Mouse (Mus musculus) thymus, postnatal 14 days (tissue): ENCODE measurements around the gene Tsku.

Experiments
- DNase-seq: peaks from one replicate; pipeline ENCODE4 v3.0.0; 2021

The Tsku gene

DNA sequence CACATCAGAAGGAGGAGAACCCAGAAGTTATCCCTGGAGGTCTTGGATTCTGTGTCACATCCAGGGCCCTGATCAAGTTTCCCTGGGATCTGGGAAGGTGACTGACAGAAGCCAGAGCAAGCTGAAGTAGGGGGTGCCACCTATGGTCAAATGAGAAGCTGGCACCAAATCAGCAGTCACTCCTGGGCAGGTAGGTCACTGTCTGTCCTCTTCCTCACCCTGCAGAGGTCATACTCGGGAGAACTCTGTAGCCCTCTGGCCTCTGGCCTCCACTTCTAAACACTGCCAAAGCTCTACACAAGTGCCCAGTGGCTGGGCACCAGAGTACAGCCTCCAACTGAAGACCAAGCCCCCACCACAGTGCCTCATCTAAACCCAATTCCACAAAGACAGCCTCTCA, 3.1 kb downstream of the Tsku start:
- DNase-seq, result no peak

DNA sequence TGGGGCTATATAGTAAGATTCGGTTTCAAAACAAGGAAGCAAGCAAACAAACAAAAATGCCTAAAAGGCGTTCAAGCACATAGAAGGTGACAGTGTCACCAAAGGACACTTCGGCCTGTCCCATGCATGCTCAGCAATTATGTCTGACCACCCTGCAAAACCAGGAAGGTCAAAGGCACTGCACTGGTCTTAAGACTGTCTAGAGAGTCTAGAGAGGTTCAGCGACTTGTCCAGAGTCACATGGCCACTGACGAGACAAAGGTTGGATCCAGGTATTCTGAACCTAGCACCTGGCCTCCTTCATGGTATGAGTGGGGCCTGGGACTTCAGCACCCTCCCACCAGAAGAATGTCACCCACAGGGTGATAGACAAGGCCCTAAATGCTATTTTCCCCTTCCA, 3.8 kb downstream of the Tsku start:
- DNase-seq, result no peak

- DNase-seq, result no peak
These were observed 6.2 kb downstream of the Tsku start for GRCm38 (mm10) chr7:98354921-98355310.

GRCm38 (mm10) chr7:98354160-98354920, 6.8 kb downstream of the Tsku start:
- DNase-seq, result no peak

DNA sequence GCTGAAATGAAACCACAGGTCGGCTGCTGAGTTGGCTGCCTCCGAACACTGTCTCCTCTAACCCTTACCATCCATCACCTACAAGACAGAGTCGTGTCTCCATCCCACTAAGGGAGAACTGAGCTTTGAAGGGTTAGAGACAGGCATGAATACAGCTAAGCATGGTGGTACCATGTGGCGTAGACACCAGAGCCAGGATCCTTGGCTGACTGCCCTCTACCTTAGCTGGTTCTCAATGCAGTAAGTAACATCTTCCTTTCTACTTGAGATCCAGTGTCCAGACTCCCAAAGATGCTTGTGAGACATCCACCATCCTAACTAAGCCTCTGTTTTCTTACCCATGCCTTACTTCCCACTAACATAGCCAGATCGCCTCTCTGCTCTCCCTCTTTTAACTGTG, 7.5 kb downstream of the Tsku start:
- DNase-seq, result no peak

- DNase-seq, result no peak
These were observed 9.6 kb downstream of the Tsku start for GRCm38 (mm10) chr7:98351523-98351922.

DNA sequence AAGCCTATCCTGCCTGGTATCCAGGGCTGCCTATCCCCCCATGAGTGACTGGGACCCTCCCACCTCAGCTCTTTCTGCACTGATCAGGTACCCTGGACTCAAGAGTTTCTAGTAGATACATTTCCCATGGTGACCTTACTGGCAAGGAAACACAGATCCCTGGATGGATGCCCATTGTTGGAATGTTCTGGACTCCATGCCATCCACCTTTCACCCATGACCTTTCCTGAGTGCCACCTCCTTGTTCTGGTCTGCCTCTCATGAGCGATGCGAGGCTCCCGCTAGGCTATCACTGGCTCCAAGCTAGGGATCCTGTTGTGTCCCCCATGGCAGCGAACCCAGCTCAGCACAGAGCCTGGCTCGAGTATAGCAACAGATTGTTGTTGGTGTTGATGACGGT, 11.3 kb downstream of the Tsku start:
- no peak for DNase-seq

DNA sequence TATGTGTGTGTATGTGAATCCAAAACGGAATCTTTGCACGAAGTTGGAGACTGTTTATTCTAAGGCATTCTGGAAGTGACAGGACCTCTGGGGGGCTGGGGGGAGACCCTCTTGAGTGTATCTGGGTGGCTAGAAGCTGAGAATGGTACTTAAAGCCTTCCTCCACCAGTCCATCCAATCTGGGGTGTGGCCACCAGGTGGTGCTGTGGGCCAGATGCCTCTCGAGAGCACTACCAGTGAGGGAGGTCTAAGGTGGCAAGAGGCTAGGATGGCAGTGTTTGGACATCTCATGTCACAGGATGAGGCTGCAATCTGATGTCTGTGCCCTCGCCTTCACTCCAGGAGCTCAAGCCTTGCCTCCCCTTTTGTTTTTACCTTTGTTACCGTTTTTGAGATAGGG, 12.0 kb downstream of the Tsku start:
- DNase-seq, result peak; percentile 88

GRCm38 (mm10) chr7:98348043-98348442, 13.1 kb downstream of the Tsku start:
- peak; percentile 78 for DNase-seq

DNA sequence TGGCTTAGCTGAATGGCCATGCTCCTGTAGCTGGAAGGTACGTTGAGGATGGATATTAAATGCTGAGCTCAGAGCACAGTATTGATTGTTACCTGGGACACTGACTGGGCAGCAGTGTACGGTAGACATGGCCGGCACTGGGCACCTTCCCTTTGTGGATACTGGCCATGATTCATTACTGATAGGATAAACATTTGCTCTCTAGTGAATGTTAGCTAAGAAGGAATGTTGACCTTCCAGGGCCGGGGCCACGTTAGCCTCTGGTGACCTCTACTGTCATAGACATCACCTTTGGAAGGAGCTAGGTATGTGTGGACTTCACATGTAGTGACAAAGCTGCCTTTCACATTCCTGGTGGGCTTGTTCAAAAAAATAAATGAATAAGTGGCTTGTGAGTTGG, 13.7 kb downstream of the Tsku start:
- no peak for DNase-seq

GRCm38 (mm10) chr7:98345036-98345435, 16.1 kb downstream of the Tsku start:
- no peak for DNase-seq

DNA sequence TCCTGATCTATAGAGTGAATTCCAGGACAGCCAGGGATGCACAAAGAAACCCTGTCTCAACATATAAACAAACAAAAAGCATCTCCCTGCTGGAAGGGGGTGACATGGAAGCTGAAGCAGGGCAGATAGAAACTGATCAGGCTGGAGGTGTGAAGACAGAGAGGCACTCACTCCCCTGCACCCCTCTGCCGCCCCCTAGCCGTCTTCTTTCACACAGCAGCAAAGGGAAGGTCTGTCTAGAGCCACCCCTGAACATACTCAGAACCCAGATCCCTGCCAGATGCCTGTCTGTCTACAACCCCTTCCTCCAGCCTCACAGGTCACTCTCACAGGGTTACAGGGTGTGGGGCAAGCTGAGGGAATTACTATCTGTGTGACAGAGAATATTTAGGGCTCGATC, 16.8 kb downstream of the Tsku start:
- DNase-seq, result peak; percentile 77

DNA sequence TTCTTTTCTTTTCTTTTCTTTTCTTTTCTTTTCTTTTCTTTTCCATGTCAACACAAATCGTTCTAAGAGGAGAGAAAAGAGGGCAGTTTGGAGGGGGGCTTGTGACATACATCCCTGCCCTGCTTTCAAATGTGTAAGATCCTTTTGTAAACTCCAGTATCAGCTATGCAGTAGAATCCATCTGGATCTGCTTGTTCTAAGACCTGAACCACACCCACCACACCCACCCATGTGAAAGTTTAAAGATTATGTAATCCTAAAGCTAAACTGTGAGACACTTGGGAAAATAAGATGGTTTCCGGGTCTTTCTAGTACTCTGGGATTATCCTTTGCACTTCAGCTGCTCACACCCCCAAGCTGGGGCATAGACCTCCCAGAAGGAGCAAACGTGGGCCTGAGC, 18.9 kb downstream of the Tsku start:
- no peak for DNase-seq

DNA sequence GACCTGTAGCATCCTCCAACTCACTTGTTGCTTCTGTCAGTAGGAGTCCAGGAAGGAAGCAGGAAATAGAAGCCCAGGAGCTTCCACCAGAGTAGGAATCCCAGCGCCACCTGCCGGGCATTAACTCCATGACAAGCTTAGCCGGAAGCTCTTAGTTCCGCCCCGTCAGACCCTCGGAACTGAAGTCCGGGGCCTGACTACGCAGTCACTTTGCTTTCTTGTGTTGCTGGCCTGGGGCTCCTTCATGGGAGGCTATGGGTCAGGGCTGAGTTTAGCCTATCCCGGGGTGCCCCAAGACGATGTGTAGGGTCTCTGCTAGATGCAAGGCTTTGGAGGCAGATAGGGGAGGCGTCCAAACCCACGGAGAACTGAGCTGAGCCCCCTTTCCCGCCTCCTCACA, 19.7 kb downstream of the Tsku start:
- DNase-seq, result peak; percentile 88

- DNase-seq, result no peak
These were observed 20.8 kb downstream of the Tsku start for GRCm38 (mm10) chr7:98340343-98340742.

- no peak for DNase-seq
These were observed 27.1 kb downstream of the Tsku start for GRCm38 (mm10) chr7:98333987-98334386.

GRCm38 (mm10) chr7:98333507-98333906, 27.6 kb downstream of the Tsku start:
- no peak for DNase-seq

- DNase-seq, result no peak
These were observed 28.3 kb downstream of the Tsku start for GRCm38 (mm10) chr7:98332678-98333397.

DNA sequence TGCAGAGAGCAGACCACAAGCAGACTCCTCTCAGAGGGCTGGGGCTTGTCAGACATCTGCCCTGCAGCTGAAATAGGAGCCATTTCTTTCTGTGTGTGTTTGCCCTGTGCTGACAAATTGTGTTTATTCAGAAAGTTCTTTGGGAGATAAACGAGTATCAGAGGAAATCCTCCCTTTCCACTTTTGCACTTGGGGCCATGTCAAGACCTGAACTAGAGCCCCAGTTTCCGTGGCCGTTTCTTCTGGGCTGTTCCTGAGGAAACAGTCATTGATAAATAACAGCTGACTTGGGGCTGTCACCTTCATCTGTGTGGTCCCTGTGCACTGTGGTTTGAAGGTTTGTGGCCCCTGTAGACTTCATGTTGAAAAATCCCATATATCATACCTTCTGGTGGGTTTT, 29.2 kb downstream of the Tsku start:
- no peak for DNase-seq

DNA sequence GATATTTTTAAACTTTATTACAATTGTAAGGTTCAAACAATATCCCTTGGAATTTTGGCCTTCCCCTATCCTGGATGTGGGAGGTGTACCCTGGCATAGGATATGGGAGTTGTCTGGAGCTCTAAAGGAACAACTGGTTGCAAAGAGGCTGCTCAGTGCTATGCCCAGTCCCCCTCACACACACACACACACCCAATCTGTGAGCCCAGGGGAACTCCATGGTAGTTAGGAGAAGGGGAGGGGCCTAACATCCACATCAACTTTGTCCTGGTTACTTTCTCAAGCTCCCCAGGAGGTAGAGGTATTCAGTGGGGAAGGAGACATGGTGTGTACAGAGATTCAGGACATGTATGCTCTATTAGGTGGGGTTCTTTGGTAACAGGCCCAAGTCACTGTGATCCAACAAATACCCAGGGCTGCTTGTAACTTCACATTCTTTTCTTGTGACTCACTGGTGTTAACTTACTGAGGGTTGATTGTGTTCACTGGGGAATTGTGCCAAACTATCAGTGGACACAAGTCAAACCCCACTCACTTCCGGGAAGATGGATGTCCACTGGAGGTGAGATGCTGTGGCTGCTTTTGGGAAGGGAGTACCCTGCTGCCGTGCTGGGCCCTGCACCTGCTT, 30.6 kb downstream of the Tsku start:
- DNase-seq, result no peak

DNA sequence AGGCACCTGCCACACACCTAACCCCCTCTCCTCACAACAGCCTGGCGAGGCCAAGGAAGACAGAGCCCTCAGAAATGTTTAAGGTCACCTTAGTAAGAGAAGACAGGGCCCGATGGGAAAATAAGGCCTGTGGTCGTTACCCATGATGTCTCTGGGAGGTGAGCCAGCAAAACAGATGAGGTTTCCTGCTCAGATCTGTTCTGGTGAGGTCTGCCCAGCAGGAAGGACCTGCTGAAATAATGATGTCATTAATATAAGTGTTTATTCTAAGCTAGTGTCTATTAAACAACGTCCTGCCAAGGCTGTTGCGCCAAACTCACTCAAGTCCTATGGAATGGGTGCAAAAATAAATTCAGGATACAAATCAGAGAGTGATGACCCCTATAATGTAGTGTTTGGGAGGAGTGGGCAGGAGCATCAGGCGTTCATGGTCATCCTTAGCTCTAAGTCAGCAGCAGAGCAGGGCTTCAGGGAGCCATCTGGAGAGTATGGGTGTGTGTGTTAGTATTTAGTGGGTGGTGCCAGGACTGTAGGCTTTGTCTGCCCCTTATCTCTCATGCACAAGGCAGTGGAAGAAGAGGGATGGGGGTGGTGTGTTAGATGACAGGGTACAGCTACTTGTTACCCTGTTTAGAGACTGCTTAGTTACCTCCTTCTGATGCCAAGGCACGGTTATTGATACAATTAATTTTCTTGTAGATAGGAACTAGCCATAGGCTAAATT, 31.3 kb downstream of the Tsku start:
- DNase-seq, result no peak

- DNase-seq, result no peak
These were observed 32.8 kb downstream of the Tsku start for GRCm38 (mm10) chr7:98328311-98328710.

- DNase-seq, result no peak
These were observed 35.1 kb downstream of the Tsku start for GRCm38 (mm10) chr7:98326051-98326450.

GRCm38 (mm10) chr7:98324228-98324627, 36.9 kb downstream of the Tsku start:
- no peak for DNase-seq
